Comparison of ENCODE assay signal across 21 mouse cellular contexts in the genomic region with DNA sequence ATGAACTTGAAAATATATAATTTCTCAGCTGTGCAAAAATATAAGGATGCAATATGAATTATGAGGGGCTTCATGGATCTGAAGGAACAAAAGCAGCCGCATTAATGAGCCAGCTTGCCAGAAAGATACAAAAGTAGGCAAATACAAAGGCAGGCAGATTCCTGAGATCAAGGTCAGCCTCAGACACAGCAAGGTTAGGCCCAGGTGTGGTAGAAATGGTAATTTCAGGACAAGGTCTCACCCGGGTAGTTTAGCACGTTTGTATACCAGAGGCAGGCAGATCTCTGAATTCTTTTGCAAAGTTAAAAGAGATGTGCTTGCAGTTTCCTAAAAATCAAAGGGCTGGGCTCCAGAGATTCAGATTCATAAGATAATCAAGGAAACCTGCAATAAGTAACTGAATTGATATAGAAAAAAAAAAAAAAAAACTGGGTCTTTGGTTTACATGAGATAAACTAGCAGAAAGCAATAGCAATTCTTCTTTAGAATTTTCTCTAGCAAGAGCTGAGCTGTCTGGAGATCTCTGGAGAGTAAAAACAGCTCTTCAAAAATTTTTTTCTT. TPM values are rescaled to one million over a fixed set of nuclear protein-coding genes. Genes with fewer than 3 reads are reported as not detected.
DNase-seq lines count a peak whose midpoint lies in the region; ATAC-seq and TF ChIP-seq lines count a peak whose summit lies in the region.
"Had no signal": no experiment of that assay in that cellular context is flagged by ENCODE, and none has a peak within 500 bp of the region (broad histone marks: within the 10 kb centered on the region; RNA-seq: fewer than 3 reads in every experiment).

No protein-coding gene starts in this region.

- in situ Hi-C loops in ES-E14 (cut with MboI; ENCODE audit: low sequenced_read_pairs in 2 of 2, unreplicated experiment in 2 of 2), result loop anchor here in 1 of 2 experiments (25.0 kb wide), 1 partner anchor 167 kb away; no protein-coding TSS in a partner anchor

- H3K9me3 ChIP-seq in heart, embryonic 14.5 days (ENCODE audit: control insufficient read depth, low read length), result no peaks in the 10 kb centered on the region
- H3K9me3 ChIP-seq in E14TG2a.4 (ENCODE audit: low read length) (no peaks in the 10 kb centered on the region), ES-E14 (ENCODE audit: control insufficient read depth, insufficient read depth, low read depth, low read length) (no peaks in the 10 kb centered on the region)
- no peaks in the 10 kb centered on the region for H3K9me3 ChIP-seq in liver, embryonic 12.5 days (replicated peaks)
- no peaks in the 10 kb centered on the region for H3K9me3 ChIP-seq in forebrain, postnatal 0 days (ENCODE audit: low read length)
- H3K9me3 ChIP-seq: embryonic facial prominence, embryonic 15.5 days; forebrain, embryonic 13.5 days had no signal

- no peak overlapping the region for H3K9ac ChIP-seq in heart, embryonic 14.5 days (ENCODE audit: low read length)
- H3K9ac ChIP-seq in ES-E14 (ENCODE audit: insufficient read depth, low read depth, low read length, poor library complexity, severe bottlenecking), result no peak overlapping the region
- H3K9ac ChIP-seq in liver, embryonic 12.5 days, result peak overlapping the region; percentile 68
- no peak overlapping the region for H3K9ac ChIP-seq in forebrain, postnatal 0 days
- H3K9ac ChIP-seq: embryonic facial prominence, embryonic 15.5 days; forebrain, embryonic 13.5 days; hindbrain, embryonic 14.5 days had no signal

- H3K4me3 ChIP-seq in heart, embryonic 14.5 days (ENCODE audit: control insufficient read depth in 1 of 2, insufficient read depth in 1 of 2, low read depth in 1 of 2, low read length in 2 of 2), result no peak overlapping the region
- H3K4me3 ChIP-seq in E14TG2a.4 (replicated peaks; ENCODE audit: low read length), result peak overlapping the region; percentile 64
- H3K4me3 ChIP-seq in ES-E14 (ENCODE audit: insufficient read depth in 1 of 2, low read depth in 1 of 2, low read length in 2 of 2, poor library complexity in 1 of 2, severe bottlenecking in 1 of 2), result peak overlapping the region in 1 of 2 experiments; percentile 43; a peak in 2 of 4 replicates
- H3K4me3 ChIP-seq in liver, embryonic 12.5 days, result peak overlapping the region; percentile 42
- H3K4me3 ChIP-seq in forebrain, postnatal 0 days (ENCODE audit: low read depth, low read length), result no peak overlapping the region
- H3K4me3 ChIP-seq: embryonic facial prominence, embryonic 15.5 days; forebrain, embryonic 13.5 days had no signal

- WGBS in heart, embryonic 14.5 days, result 77% methylated on average over 3 of the region's 3 CpGs
- whole genome bisulfite sequencing in liver, embryonic 12.5 days (ENCODE audit: insufficient replicate concordance), result 76% methylated on average over 3 of the region's 3 CpGs
- WGBS in forebrain, postnatal 0 days, result 80% methylated on average over 3 of the region's 3 CpGs

- peaks cover 11 to 12% of the 10 kb centered on the region in 2 experiments for H3K4me1 ChIP-seq in heart, embryonic 14.5 days (ENCODE audit: control insufficient read depth in 2 of 2, insufficient read depth in 2 of 2, low read length in 2 of 2)
- peaks cover 62% of the 10 kb centered on the region for H3K4me1 ChIP-seq in E14TG2a.4 (replicated peaks; ENCODE audit: low read depth, low read length)
- peaks cover 4 to 11% of the 10 kb centered on the region in 2 experiments; a peak in 3 of 4 replicates for H3K4me1 ChIP-seq in ES-E14 (ENCODE audit: control insufficient read depth in 2 of 2, insufficient read depth in 2 of 2, low read length in 2 of 2, poor library complexity in 1 of 2)
- H3K4me1 ChIP-seq in liver, embryonic 12.5 days, result peaks cover 94% of the 10 kb centered on the region
- H3K4me1 ChIP-seq in forebrain, postnatal 0 days (ENCODE audit: insufficient read depth), result no peaks in the 10 kb centered on the region
- H3K4me1 ChIP-seq: forebrain, embryonic 13.5 days had no signal

- DNase-seq in heart, adult 18-20 months, result no peak
- DNase-seq in ES-E14 (ENCODE audit: low read depth, low spot score), result peak; percentile 50
- no peak for DNase-seq in forebrain, postnatal 0 days
- no peak for DNase-seq in kidney, adult 11 months
- DNase-seq: adrenal gland, adult 2 months; cerebellum, adult 9-10 months; kidney, adult 9 months; layer of hippocampus, postnatal 36 days had no signal

- no peaks in the 10 kb centered on the region for H3K27me3 ChIP-seq in heart, embryonic 14.5 days (ENCODE audit: control insufficient read depth, insufficient read depth, low read length)
- no peaks in the 10 kb centered on the region for H3K27me3 ChIP-seq in E14TG2a.4 (ENCODE audit: insufficient read depth, low read length)
- H3K27me3 ChIP-seq in liver, embryonic 12.5 days (replicated peaks), result no peaks in the 10 kb centered on the region
- H3K27me3 ChIP-seq in forebrain, postnatal 0 days (ENCODE audit: insufficient read depth, low read length), result no peaks in the 10 kb centered on the region
- H3K27me3 ChIP-seq: embryonic facial prominence, embryonic 15.5 days; forebrain, embryonic 13.5 days; Patski had no signal

- ATAC-seq in heart, embryonic 14.5 days (ENCODE audit: insufficient number of reproducible peaks, insufficient read depth, low FRiP score, low read depth), result no peak
- no peak for ATAC-seq in liver, embryonic 12.5 days
- ATAC-seq in forebrain, postnatal 0 days, result no peak
- ATAC-seq: forebrain, embryonic 13.5 days; Patski had no signal

- peak overlapping the region in 1 of 2 experiments; percentile 59; a peak in 2 of 4 replicates for H3K27ac ChIP-seq in heart, embryonic 14.5 days (replicated peaks in 1 of 2; ENCODE audit: control insufficient read depth in 1 of 2, insufficient read depth in 1 of 2, low read depth in 2 of 2, low read length in 2 of 2)
- peak overlapping the region; percentile 90; the same call in 1 of the 2 replicates for H3K27ac ChIP-seq in ES-E14 (ENCODE audit: insufficient read depth, low read depth, low read length, poor library complexity, severe bottlenecking)
- peak overlapping the region; percentile 97 for H3K27ac ChIP-seq in liver, embryonic 12.5 days
- H3K27ac ChIP-seq in forebrain, postnatal 0 days (ENCODE audit: low read depth, low read length), result no peak overlapping the region
- H3K27ac ChIP-seq: embryonic facial prominence, embryonic 15.5 days; forebrain, embryonic 13.5 days; hindbrain, embryonic 14.5 days had no signal

- no peaks in the 10 kb centered on the region for H3K36me3 ChIP-seq in heart, embryonic 14.5 days (ENCODE audit: control insufficient read depth, insufficient read depth, low read length)
- H3K36me3 ChIP-seq in E14TG2a.4 (ENCODE audit: insufficient read depth, low read length) (no peaks in the 10 kb centered on the region), ES-E14 (ENCODE audit: control insufficient read depth, insufficient read depth, low read length, poor library complexity, severe bottlenecking) (no peaks in the 10 kb centered on the region)
- H3K36me3 ChIP-seq in liver, embryonic 12.5 days, result no peaks in the 10 kb centered on the region
- no peaks in the 10 kb centered on the region for H3K36me3 ChIP-seq in forebrain, postnatal 0 days (ENCODE audit: insufficient read depth)
- H3K36me3 ChIP-seq: embryonic facial prominence, embryonic 15.5 days had no signal

- peak overlapping the region; percentile 38; the same call in 1 of the 2 replicates for H3K4me2 ChIP-seq in heart, embryonic 14.5 days (ENCODE audit: low read length)
- H3K4me2 ChIP-seq in liver, embryonic 12.5 days, result peak overlapping the region; percentile 71
- H3K4me2 ChIP-seq in forebrain, postnatal 0 days (ENCODE audit: low read depth), result no peak overlapping the region
- H3K4me2 ChIP-seq: embryonic facial prominence, embryonic 15.5 days; forebrain, embryonic 13.5 days; hindbrain, embryonic 14.5 days had no signal

- no peak for TF ChIP-seq CTCF in E14TG2a.4 (conservative IDR thresholded peaks at IDR 0.05; ENCODE audit: low read length)
- TF ChIP-seq CTCF in forebrain, postnatal 0 days (IDR thresholded peaks at IDR 0.05; ENCODE audit: low read depth), result no peak

TF ChIP-seq in ES-E14, 5 proteins besides CTCF, POLR2A, EP300 and RAD21:
- TF ChIP-seq ZNF384 (IDR thresholded peaks at IDR 0.05; ENCODE audit: low read depth, low read length), result no peak
- no peak for TF ChIP-seq CHD2 (IDR thresholded peaks at IDR 0.05; ENCODE audit: low read depth, low read length)
- TF ChIP-seq ZC3H11A (IDR thresholded peaks at IDR 0.05; ENCODE audit: borderline replicate concordance, low read depth, low read length), result no peak
- TF ChIP-seq HCFC1 (IDR thresholded peaks at IDR 0.05; ENCODE audit: borderline replicate concordance, insufficient read depth, low read length), result no peak
- TF ChIP-seq MAFK (IDR thresholded peaks at IDR 0.05; ENCODE audit: insufficient read depth, low read depth, low read length), result no peak
TF ChIP-seq in ES-E14: peak in this region for 0.

RNA-seq across cellular contexts. Expression of a gene that starts 18.6 kb away (rescaled TPM):
- polyA plus RNA-seq in heart, embryonic 14.5 days (2014; fragmentation: Nextera tagmentation; extraction: Ambion mirVana), result 38.6 and 44.6 TPM in 2 replicates
- total RNA-seq in heart, adult 18-20 months (2021), result 10 to 100 TPM; 27.3 to 27.5 TPM
- 46.1 and 66.6 TPM in 2 replicates for total RNA-seq in ES-E14 (2012; rRNA removed)
- polyA plus RNA-seq in liver, embryonic 12.5 days (2016; fragmentation: Nextera tagmentation; extraction: Ambion mirVana), result 76.7 and 78.3 TPM in 2 replicates
- total RNA-seq in forebrain, postnatal 0 days (2014; rRNA removed), result 104 and 114 TPM in 2 replicates
- 19.4 and 22.2 TPM in 2 replicates for polyA plus RNA-seq in forebrain, postnatal 0 days (2015; fragmentation: Nextera tagmentation; extraction: Ambion mirVana)

RNA-seq across cellular contexts. Expression of a gene that starts 49.7 kb away (rescaled TPM):
- not detected in 2 replicates for polyA plus RNA-seq in heart, embryonic 14.5 days (2014; fragmentation: Nextera tagmentation; extraction: Ambion mirVana)
- total RNA-seq in heart, adult 18-20 months (2021), result not detected
- not detected in 2 replicates for total RNA-seq in ES-E14 (2012; rRNA removed)
- polyA plus RNA-seq in liver, embryonic 12.5 days (2016; fragmentation: Nextera tagmentation; extraction: Ambion mirVana), result not detected in 2 replicates
- not detected in 2 replicates for total RNA-seq in forebrain, postnatal 0 days (2014; rRNA removed)
- polyA plus RNA-seq in forebrain, postnatal 0 days (2015; fragmentation: Nextera tagmentation; extraction: Ambion mirVana), result not detected in 2 replicates
- total RNA-seq: adrenal gland, adult 2 months; gastrocnemius, postnatal 4 days; layer of hippocampus, postnatal 36 days; left cerebral cortex, postnatal 4 days; megakaryocyte-erythroid progenitor cell, adult 5-6 weeks had no signal
- polyA plus RNA-seq: adrenal gland, adult 2 months; forebrain, embryonic 13.5 days; hindbrain, embryonic 14.5 days; large intestine, adult 2 months; lung, postnatal 0 days; neural tube, embryonic 14.5 days; Patski had no signal

RNA-seq across cellular contexts. Expression of a gene that starts 52.4 kb away (rescaled TPM):
- not detected in 2 replicates for polyA plus RNA-seq in heart, embryonic 14.5 days (2014; fragmentation: Nextera tagmentation; extraction: Ambion mirVana)
- total RNA-seq in heart, adult 18-20 months (2021), result not detected
- not detected in 2 replicates for total RNA-seq in ES-E14 (2012; rRNA removed)
- polyA plus RNA-seq in liver, embryonic 12.5 days (2016; fragmentation: Nextera tagmentation; extraction: Ambion mirVana), result not detected in 2 replicates
- not detected in 2 replicates for total RNA-seq in forebrain, postnatal 0 days (2014; rRNA removed)
- polyA plus RNA-seq in forebrain, postnatal 0 days (2015; fragmentation: Nextera tagmentation; extraction: Ambion mirVana), result not detected in 2 replicates
- total RNA-seq: adrenal gland, adult 2 months; gastrocnemius, postnatal 4 days; layer of hippocampus, postnatal 36 days; left cerebral cortex, postnatal 4 days; megakaryocyte-erythroid progenitor cell, adult 5-6 weeks had no signal
- polyA plus RNA-seq: adrenal gland, adult 2 months; hindbrain, embryonic 14.5 days; neural tube, embryonic 14.5 days had no signal

Comparison
In these comparisons a context has a peak if more than half of its experiments do, and no peak if none do; other contexts are left out.
1. H3K4me3 ChIP-seq: peak in E14TG2a.4 (single experiment) and liver, embryonic 12.5 days (single experiment); none in heart, embryonic 14.5 days (0 of 2) and forebrain, postnatal 0 days (single experiment).